Mouse (Mus musculus) embryonic fibroblast, embryonic 13.5 days (primary cell): ENCODE data around the gene Gpr162.

Experiments
- CTCF ChIP-seq: IDR thresholded peaks from 2 replicates; pipeline ENCODE4 v1.5.1; 2011; ENCODE audit warnings: mild to moderate bottlenecking, control low read depth, low read length, moderate library complexity, borderline replicate concordance; ENCODE audit not compliant: insufficient read depth
- POLR2A ChIP-seq: IDR thresholded peaks from 2 replicates; pipeline ENCODE4 v1.6.1; 2011; ENCODE audit warnings: low read depth, mild to moderate bottlenecking, control low read depth, low read length, moderate library complexity

DNA sequence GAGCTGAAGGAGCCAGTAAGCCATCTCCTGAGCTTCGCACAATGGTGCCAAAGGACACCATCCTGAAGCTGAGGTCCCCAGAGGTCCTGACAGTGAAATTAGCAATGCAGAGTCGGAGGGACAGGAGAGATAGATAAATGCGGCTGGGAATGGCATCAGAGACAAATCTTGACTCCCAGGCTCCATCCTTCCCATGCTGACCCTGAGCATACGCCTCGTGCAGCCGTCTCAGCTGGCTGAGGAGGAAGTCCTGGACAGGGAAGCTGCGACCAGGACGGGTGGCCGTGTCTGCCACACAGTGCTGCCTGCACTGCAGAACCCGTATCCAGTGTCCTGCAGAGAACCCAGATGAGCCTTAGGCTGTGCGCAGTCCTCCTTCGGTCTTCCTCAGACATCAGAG is 9.1 kb downstream of the Gpr162 start:
- TF ChIP-seq CTCF (no peak), POLR2A (0 out of 2 replicates have a peak, but pooled peaks have one; percentile 12)
